Mouse (Mus musculus) left cerebral cortex, postnatal 10 days (tissue): ENCODE data around the gene Ankrd52. TPM values are rescaled to one million over a fixed set of nuclear protein-coding genes. Genes with fewer than 3 reads are reported as not detected.

Experiments
- DNase-seq, 2 experiments: peaks; one replicate each; pipeline ENCODE4 v3.0.0; 2021 to 2022; ENCODE audit warnings: low spot score in 2 of 2, mixed read lengths in 1 of 2; ENCODE audit errors: extremely low spot score in 1 of 2
- intact Hi-C: fragments of 180-260 bp; cut with DNase I; formaldehyde crosslinking; loops from one replicate; pipeline ENCODE4 v1.15.1; 2025
- total RNA-seq, 2 experiments: library from RNA; stranded (reverse); gene quantifications; 2 replicates each; pipeline ENCODE4 v1.2.3; 2021

Ankrd52 gene
- total RNA-seq, 2 experiments from 2014 or later, result 74.4 TPM

- intact Hi-C loops, result no loop called here
- no peak for DNase-seq
Observed at GRCm38 (mm10) chr10:128391850-128392249, 14.9 kb downstream of the Ankrd52 start.

GRCm38 (mm10) chr10:128396017-128396673 lies 19.2 kb downstream of the Ankrd52 start:
- no peak for DNase-seq
- intact Hi-C loops, result no loop called here

DNA sequence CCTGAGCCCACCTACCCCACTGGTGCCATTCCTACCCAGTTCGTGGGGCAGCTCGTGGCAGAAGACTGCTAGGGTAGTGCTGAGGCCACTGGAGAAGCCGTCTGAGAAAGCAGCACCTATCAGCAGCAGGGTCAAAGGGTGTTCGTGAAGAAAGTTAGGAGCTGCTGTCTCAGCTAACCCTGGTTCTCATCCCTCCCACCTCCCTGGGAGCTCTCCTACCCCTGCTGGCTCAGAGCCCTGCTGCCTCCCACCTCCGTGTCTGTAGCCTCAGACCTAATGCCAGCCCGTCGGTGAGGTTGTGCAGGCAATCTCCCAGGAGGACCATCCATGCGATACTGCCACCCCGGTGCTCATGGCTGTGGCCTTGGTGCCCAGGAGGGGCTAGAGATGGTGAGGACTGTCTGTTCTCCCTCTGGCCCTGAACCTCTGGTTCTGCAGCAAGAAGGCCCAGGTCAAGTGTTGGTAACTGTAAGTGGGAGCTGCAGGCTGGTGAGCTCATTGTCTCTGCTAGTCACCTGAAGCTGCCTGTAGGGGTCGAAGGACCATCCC lies 19.9 kb downstream of the Ankrd52 start:
- DNase-seq, result no peak
- intact Hi-C loops, result no loop called here

DNA sequence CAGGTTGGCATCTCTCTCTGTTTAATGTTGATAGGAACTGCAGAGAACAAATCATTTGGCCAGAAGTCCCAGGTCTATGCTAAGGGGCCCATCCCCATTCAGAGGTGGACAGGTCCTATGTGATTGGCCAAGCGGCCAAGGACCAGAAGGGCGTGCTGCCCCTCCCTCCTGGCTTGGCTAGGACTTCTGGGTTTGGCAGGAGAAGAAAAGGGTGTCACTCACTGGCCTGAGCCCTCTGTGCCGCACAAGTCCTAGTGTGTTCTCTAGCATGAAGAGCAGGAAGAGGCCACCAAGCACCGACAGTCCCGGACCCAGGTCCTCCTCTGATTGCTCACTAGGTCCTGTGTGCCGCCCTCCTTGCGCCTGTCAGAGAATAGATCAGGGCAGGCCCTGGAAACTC lies 20.6 kb downstream of the Ankrd52 start:
- intact Hi-C loops, result no loop called here
- no peak for DNase-seq

GRCm38 (mm10) chr10:128400338-128400737 lies 23.4 kb downstream of the Ankrd52 start:
- intact Hi-C loops, result no loop called here
- DNase-seq, result no peak

GRCm38 (mm10) chr10:128401056-128401455 lies 24.1 kb downstream of the Ankrd52 start, which contains the start of gene Slc39a5:
Gene Slc39a5, minus strand, starts transcription at chr10:128401229.
- intact Hi-C loops, result no loop called here
- DNase-seq, result no peak

DNA sequence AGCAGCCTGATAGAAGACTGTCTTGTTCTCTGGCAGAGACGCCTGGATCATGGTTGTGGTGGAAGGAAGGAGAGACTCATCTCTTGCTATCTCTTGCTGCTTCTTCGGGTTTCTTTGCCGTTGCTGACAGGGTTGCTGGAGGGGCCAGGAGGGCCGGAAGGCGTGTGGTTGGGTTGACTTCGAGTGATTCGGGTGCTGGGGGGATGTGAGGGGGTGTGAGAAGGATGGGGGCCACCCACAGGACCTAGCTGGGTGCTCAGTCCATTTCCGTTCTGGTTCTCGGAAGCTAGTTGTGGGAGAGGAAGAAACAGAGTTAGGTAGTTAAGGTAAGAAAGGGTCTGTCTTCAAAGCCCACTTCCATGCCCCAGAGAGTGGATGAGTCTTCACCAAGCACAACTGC lies 24.7 kb downstream of the Ankrd52 start:
- DNase-seq, result no peak
- intact Hi-C loops, result no loop called here

DNA sequence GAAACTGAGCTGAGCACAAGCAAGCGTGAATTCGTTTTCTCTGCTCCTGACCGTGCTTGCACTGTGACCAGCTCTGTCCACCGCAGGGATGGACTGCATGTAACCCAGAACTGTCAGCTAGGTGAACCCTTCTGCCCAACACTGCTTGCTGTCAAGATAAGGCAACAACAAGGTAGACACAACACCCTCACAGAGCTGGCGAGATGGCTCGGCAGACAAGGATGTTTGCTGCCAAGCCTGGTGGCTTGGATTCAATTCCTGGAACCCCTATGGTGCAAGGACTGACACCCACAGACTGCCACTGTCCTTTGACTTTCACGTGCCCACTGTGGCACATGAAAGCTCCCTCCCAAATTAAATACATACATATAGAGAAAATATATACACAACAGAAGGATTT lies 27.0 kb downstream of the Ankrd52 start:
- no peak for DNase-seq
- intact Hi-C loops, result no loop called here

DNA sequence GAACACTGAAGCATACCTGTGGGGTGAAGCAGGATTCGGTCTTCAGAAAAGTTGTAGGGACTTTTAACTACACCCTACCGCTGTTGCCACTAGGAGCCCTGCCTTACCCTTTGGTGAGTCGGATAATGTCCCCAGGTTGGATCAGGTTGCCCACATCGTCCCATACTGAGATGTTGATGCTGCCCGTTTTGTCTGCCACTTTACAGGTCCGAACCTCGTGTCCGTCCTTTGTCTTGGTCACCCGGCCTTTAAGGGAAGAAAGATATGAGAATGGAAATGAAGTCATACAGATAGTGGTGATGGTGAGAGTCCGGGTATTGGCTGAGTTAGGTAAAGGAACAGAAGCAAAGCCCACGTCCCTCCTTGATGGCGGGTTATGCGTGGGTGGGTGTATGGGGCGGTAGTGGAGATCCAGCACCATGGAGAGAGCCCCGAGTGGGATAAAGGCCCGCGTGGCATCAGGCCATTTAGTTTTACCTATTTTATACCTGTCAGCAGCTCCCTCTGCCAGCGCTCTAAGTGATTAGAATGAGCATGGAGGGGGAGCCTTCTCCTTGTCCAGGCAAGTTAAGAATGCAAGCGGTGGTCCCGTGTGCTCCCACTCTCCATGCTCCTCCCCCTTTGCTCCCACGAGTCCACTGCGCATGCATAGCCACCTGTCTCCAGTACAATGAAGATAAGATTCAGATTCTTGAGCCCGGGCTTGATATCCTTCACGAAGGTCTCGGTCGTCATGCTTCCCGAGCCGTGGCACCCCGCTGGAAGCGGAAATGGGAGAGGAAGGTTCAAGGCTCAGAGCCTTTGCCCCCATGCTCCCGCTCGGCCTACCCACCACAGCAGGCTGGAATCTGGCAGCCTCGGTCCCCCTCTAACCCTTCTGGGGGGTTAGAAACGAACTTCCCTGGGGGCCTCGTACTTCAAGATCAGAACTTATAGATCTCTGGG lies 31.9 kb downstream of the Ankrd52 start:
- DNase-seq, result peak; percentile 44 to 71
- intact Hi-C loops, result no loop called here

DNA sequence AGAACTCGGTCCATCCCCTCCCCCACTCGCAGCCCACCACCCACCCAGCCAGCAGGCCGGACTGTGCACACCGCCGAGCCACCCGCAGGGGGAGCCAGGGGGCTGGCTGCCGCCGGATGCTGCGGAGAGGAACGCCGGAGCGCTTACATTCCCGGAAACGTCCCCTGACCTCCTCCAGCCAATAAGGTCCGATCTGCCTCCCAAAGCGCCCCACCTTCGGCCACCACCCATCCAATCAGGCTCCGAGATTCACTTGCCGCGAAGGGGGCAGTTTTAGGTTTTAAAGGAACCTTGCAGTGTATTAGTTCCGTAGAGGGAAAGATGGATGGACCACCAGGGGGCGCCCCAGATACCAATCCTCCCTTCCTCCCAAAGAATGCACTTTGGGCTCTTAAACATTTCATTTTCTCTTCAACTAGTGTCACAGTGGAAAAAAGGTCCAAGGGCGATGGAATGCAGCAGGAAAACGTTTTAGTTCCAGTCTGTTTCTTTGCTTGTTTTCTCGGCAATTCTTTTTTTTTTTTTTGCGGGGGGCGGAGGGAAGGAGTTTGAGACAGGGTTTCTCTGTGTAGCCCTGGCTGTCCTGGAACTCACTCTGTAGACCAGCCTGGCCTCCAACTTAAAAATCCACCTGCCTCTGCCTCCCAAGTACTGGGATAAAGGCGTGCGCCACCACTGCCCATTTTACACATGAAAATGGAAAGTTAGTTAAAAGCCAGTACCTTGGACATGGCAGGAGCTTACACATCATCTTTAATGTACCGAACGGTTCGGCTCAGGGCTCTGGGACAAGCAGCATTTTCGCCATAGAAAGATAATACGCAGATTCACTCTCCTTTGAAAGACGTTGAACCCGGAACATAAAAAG lies 33.0 kb downstream of the Ankrd52 start:
- intact Hi-C loops, result loop anchor here (5.0 kb wide), 1 partner anchor 47 kb away; the partner anchor contains the start of gene Smarcc2
- DNase-seq, result peak; percentile 98

- intact Hi-C loops, result loop anchor here (5.0 kb wide), 1 partner anchor 47 kb away; the partner anchor contains the start of gene Smarcc2
Observed at GRCm38 (mm10) chr10:128410560-128410845, 33.6 kb downstream of the Ankrd52 start.

GRCm38 (mm10) chr10:128411211-128412054 lies 34.5 kb downstream of the Ankrd52 start, which contains the start of the genes Nabp2 and Rnf41:
Gene Nabp2, minus strand, starts transcription at chr10:128411492.
Gene Rnf41, plus strand, starts transcription at chr10:128411657.
- peak; percentile 96 to 98 for DNase-seq
- intact Hi-C loops, result loop anchor here (5.0 kb wide), 1 partner anchor 46 kb away; the partner anchor contains the start of gene Smarcc2

More at GRCm38 (mm10) chr10:128410560-128410845, 33.6 kb downstream of the Ankrd52 start:
- no peak for DNase-seq

DNA sequence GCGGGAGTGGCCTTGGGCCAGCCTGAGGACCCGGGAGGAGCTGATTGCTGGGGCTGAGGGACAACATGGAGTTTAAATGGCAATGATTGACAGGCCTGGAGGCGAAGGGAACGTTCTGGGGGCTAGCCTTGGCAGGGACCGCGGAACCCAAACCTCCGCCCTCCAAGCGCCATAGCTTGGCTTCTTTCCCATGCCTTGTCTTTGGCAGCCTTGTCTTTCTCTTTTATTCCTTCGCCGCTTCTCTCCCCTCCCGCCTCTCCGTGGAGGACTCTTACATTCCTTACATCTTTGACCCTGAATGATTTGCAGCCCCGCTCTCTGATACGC lies 35.1 kb downstream of the Ankrd52 start:
- intact Hi-C loops, result loop anchor here (5.0 kb wide), 1 partner anchor 45 kb away; the partner anchor contains the start of gene Smarcc2
- peak in 1 of 2 experiments; percentile 62 for DNase-seq

- intact Hi-C loops, result loop anchor here (5.0 kb wide), 1 partner anchor 45 kb away; the partner anchor contains the start of gene Smarcc2
- DNase-seq, result no peak
Observed at GRCm38 (mm10) chr10:128412558-128412957, 35.6 kb downstream of the Ankrd52 start.

GRCm38 (mm10) chr10:128413076-128413475 lies 36.2 kb downstream of the Ankrd52 start:
- DNase-seq, result no peak
- intact Hi-C loops, result loop anchor here (5.0 kb wide), 1 partner anchor 44 kb away; the partner anchor contains the start of gene Smarcc2

DNA sequence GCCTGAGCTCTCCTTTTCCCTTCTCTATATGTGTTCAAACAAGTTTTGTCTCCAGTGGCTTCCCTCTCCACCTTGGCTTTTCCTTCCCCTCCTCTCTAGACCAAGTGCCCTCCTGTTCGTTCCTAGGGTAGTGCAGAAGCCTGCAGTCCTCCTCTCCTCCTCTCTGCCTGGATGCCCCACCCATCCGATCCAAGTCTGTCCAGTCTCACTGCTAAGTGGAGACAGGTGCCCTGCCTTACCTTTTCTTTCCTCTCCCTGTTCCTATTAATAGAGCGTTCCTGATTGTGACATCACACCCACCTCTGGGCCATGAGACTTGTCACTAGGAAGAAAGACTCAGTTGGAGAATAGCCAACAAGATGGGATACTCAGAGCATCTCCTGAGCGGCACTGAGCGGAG lies 37.9 kb downstream of the Ankrd52 start:
- intact Hi-C loops, result loop anchor here (5.0 kb wide), 1 partner anchor 42 kb away; the partner anchor contains the start of gene Smarcc2
- DNase-seq, result no peak

DNA sequence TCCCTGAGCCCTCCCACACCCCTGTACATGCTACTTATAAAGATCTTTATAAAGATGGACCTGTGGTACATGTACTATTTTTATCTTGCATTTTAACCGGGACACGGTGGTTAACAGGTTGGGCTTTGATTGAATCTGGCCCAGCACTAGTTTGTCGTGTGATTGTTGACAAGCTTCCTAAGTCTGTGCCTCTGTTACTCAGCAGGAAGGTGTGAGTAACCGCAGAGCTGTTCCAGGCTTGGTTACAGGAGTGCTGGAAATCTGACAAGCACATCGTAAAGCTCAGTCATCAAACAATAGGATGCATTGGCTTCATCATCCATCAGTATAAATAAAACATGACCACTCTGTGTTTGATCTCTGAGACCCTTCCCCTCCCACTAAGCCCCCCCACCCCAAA lies 45.5 kb downstream of the Ankrd52 start:
- no peak for DNase-seq
- intact Hi-C loops, result no loop called here

GRCm38 (mm10) chr10:128424604-128425003 lies 47.7 kb downstream of the Ankrd52 start:
- intact Hi-C loops, result no loop called here
- DNase-seq, result no peak
